Mouse (Mus musculus) neural tube, embryonic 15.5 days (tissue): ENCODE measurements around the gene Rcan1. TPM values are rescaled to one million over a fixed set of nuclear protein-coding genes. Genes with fewer than 3 reads are reported as not detected.

Source experiments
- ATAC-seq: fragments of 200-750 bp; cut with Nextera tagmentation; 2 replicates; pipeline ENCODE4 v1.8.0; 2017; ENCODE audit warnings: mild to moderate bottlenecking, moderate TSS enrichment, moderate library complexity; ENCODE audit not compliant: low FRiP score
- H3K27ac ChIP-seq: fragments of 300-500 bp; sonication (generic); replicated peaks from 2 replicates; pipeline ENCODE4 v1.5.1; 2015; ENCODE audit warnings: mild to moderate bottlenecking, inconsistent platforms
- H3K27me3 ChIP-seq: fragments of 300-500 bp; sonication (generic); replicated peaks from 2 replicates; pipeline ENCODE4 v1.6.1; 2015; ENCODE audit warnings: inconsistent platforms
- H3K36me3 ChIP-seq: fragments of 300-500 bp; sonication (generic); 2 replicates; pipeline ENCODE4 v1.6.1; 2015; ENCODE audit warnings: inconsistent platforms
- H3K4me1 ChIP-seq: fragments of 300-500 bp; sonication (generic); 2 replicates; pipeline ENCODE4 v1.6.1; 2015; ENCODE audit warnings: inconsistent platforms
- H3K4me2 ChIP-seq: fragments of 300-500 bp; sonication (generic); 2 replicates; pipeline ENCODE4 v1.6.1; 2015; ENCODE audit warnings: inconsistent platforms, mild to moderate bottlenecking, moderate library complexity
- H3K4me3 ChIP-seq: fragments of 300-500 bp; sonication (generic); replicated peaks from 2 replicates; pipeline ENCODE4 v1.5.1; 2015; ENCODE audit warnings: mild to moderate bottlenecking, inconsistent platforms
- H3K9ac ChIP-seq: fragments of 300-500 bp; sonication (generic); replicated peaks from 2 replicates; pipeline ENCODE4 v1.6.1; 2015; ENCODE audit warnings: mild to moderate bottlenecking, inconsistent platforms
- H3K9me3 ChIP-seq: fragments of 300-500 bp; sonication (generic); replicated peaks from 2 replicates; pipeline ENCODE4 v1.6.1; 2016; ENCODE audit warnings: inconsistent platforms
- WGBS: fragments of 180-500 bp; shearing (Covaris S2); methylation state at CpG from one replicate; pipeline ENCODE4 v1.1.7; 2015; ENCODE audit warnings: mixed read lengths; 5-methylcytosine and 5-hydroxymethylcytosine counted together
- polyA plus RNA-seq: library from polyadenylated mRNA; unstranded; fragments of >200 nt; fragmentation: Nextera tagmentation; extraction: Ambion mirVana; gene quantifications from 2 replicates; pipeline ENCODE4 v1.2.1, GENCODE M21; 2015

The Rcan1 gene
- polyA plus RNA-seq, 1 experiment from 2014 or later = 79.4 TPM

DNA sequence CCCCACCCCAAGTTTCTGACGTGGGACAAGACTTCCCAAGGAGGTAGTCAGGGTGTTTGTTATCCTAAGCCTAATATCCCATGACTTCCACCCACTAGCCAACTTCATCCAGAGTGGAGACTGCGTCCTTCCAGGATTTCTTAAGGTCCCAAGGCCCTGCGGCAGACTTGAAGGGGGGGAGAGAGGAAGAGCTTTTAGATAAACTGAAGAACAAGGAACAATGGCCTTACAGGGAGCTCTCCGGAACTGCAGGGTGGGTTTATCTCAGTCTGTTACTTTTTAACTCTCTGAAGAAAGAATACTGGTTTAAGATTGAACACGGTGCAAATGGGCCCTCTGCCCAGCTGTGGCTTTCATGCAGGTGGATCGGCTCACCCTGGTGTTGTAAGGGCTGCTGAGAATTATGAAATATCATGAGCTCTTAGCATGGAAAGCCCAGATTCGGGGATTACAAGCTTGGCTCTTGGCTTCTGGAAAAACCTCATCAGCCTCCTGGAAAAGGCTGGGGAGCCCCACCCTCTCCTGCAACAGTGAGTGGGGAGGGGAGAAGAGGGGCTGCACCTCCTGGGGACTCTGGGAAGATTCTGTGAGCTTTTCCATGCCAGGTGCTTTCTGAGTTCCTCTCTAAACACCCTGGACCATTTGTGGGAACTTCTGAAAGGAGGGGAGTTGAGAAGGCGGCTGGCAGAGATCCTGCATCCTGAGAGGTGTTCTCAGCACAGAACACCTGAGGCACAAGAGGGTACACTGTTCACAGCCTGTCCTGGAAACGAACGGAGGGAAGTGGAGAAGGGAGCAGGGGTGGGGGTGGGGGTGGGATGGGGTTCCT is 72.7 kb downstream of the Rcan1 start:
- Histone ChIP-seq H3K4me3 (no peak overlapping the region), H3K9me3 (no peaks in the 10 kb centered on the region), H3K36me3 (peaks cover 26% of the 10 kb centered on the region), H3K9ac (no peak overlapping the region), H3K27ac (no peak overlapping the region), H3K27me3 (no peaks in the 10 kb centered on the region), H3K4me1 (peaks cover 30% of the 10 kb centered on the region), H3K4me2 (no peak overlapping the region; the same call in 1 of the 2 replicates)
- ATAC-seq = no peak
- WGBS = 42% methylated on average over 10 of the region's 10 CpGs

DNA sequence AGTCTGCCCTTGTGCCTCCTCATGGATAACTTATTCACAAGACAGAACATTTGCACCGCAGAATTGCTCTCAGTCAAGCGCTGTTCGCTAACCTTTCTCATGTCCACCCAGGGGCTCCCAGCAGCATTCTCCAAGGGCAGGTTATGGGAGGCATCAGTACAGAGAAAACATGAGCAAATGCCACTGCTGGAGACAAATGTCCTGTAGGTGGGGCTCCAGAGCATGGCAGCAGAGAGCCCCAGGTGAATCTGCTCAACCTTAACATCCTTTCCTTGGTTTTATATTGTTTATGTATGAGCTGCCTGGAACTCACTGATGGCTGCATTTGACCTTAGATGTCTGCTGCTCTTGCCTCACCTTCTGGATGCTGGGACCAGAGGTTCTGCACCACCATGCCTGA is 76.9 kb downstream of the Rcan1 start:
- Histone ChIP-seq H3K4me2 (no peak overlapping the region), H3K4me3 (no peak overlapping the region), H3K4me1 (peaks cover 4% of the 10 kb centered on the region), H3K36me3 (peaks cover 36% of the 10 kb centered on the region), H3K9me3 (no peaks in the 10 kb centered on the region), H3K27ac (no peak overlapping the region), H3K27me3 (no peaks in the 10 kb centered on the region), H3K9ac (no peak overlapping the region)
- no peak for ATAC-seq
- WGBS = 95% methylated on average over 3 of the region's 3 CpGs

DNA sequence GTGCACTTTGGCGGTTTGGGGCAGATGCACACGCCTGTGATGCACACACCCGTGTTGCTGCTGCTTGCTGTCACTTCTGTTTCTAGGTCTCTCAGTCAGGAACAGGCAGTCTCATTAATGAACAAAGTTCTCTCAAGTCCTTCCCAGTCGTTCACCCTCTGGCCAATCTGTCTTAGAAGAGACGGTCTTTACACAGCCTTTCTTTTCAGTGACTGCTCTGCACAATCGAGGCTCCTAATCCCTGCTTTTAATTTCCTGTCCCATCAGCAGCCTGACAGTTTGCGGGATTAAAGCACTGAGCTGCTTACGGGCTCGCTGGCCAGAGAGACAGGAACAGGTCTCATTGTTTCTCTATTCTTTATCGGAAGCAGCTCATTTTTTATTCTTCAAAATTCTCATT is 83.0 kb downstream of the Rcan1 start:
- Histone ChIP-seq H3K36me3 (peaks cover 7% of the 10 kb centered on the region), H3K4me3 (no peak overlapping the region), H3K9ac (no peak overlapping the region), H3K27ac (no peak overlapping the region), H3K4me2 (no peak overlapping the region), H3K9me3 (no peaks in the 10 kb centered on the region), H3K27me3 (no peaks in the 10 kb centered on the region), H3K4me1 (no peaks in the 10 kb centered on the region)
- no peak for ATAC-seq
- 73% methylated on average over 10 of the region's 10 CpGs for WGBS

DNA sequence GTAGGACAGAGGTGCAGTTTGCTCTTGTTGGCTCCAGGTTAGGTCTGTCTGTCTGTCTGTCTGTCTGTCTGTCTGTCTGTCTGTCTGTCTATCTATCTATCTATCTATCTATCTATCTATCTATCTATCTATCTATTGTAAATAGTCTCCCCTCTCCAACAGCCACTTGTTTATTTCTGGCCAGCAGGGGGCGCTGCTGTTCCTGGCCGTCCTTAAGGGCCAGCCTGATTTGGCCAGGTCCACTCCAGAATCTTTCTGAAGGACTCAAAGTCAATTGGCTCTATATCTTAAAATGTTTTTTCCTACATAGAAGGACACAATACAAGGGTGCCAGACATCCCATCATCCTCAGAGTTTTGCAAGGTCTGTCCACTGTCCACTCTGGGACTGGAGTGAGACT is 85.6 kb downstream of the Rcan1 start:
- WGBS = 5% methylated on average over 2 of the region's 2 CpGs
- Histone ChIP-seq H3K4me3 (no peak overlapping the region), H3K36me3 (no peaks in the 10 kb centered on the region), H3K9me3 (no peaks in the 10 kb centered on the region), H3K4me1 (0 out of 2 replicates have a peak, but pooled peaks cover 2% of the 10 kb centered on the region), H3K9ac (no peak overlapping the region), H3K27ac (no peak overlapping the region), H3K4me2 (no peak overlapping the region), H3K27me3 (no peaks in the 10 kb centered on the region)
- ATAC-seq = no peak

DNA sequence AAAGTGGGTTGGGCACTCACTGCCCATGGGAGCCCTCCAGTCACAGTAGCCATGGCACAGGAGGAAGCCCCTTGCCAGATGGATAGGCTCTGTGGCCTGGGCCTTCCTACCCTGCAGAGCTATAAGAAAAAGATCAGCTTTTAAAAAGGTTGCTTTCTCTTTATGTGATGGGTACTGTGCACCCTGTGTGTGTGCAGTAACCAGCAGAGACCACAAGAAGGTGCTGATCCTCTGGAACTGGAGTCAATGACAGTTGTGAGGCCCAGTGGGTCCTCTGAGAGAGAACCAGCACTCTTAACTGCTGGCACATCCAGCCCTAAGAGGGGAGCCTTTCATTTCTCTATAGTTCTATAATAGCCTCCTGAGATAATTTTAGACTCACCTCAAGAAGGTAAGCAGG is 87.3 kb downstream of the Rcan1 start:
- Histone ChIP-seq H3K36me3 (no peaks in the 10 kb centered on the region), H3K4me3 (no peak overlapping the region), H3K9me3 (no peaks in the 10 kb centered on the region), H3K9ac (no peak overlapping the region), H3K27me3 (no peaks in the 10 kb centered on the region), H3K4me1 (0 out of 2 replicates have a peak, but pooled peaks cover 2% of the 10 kb centered on the region), H3K4me2 (no peak overlapping the region), H3K27ac (no peak overlapping the region)
- no peak for ATAC-seq

GRCm38 (mm10) chr16:92382508-92382907 is 88.2 kb downstream of the Rcan1 start:
- H3K27ac ChIP-seq = no peak overlapping the region

GRCm38 (mm10) chr16:92381092-92381491 is 89.6 kb downstream of the Rcan1 start:
- H3K36me3 ChIP-seq = no peaks in the 10 kb centered on the region
- 0 out of 2 replicates have a peak, but pooled peaks cover 2% of the 10 kb centered on the region for H3K4me1 ChIP-seq
- H3K27me3 ChIP-seq = no peaks in the 10 kb centered on the region
- H3K9ac ChIP-seq = no peak overlapping the region
- H3K9me3 ChIP-seq = no peaks in the 10 kb centered on the region
- H3K4me3 ChIP-seq = no peak overlapping the region
- no peak overlapping the region for H3K27ac ChIP-seq
- no peak overlapping the region for H3K4me2 ChIP-seq
- no peak for ATAC-seq
- 84% methylated on average over 6 of the region's 6 CpGs for WGBS

More at GRCm38 (mm10) chr16:92382508-92382907, 88.2 kb downstream of the Rcan1 start:
- no peaks in the 10 kb centered on the region for H3K9me3 ChIP-seq
- H3K27me3 ChIP-seq = no peaks in the 10 kb centered on the region
- H3K9ac ChIP-seq = no peak overlapping the region
- whole genome bisulfite sequencing = 34% methylated on average over 6 of the region's 6 CpGs
- H3K4me3 ChIP-seq = no peak overlapping the region
- H3K36me3 ChIP-seq = no peaks in the 10 kb centered on the region
- peak; percentile 68; the same call in 1 of the 2 replicates for ATAC-seq
- H3K4me1 ChIP-seq = 0 out of 2 replicates have a peak, but pooled peaks cover 2% of the 10 kb centered on the region
- no peak overlapping the region for H3K4me2 ChIP-seq

DNA sequence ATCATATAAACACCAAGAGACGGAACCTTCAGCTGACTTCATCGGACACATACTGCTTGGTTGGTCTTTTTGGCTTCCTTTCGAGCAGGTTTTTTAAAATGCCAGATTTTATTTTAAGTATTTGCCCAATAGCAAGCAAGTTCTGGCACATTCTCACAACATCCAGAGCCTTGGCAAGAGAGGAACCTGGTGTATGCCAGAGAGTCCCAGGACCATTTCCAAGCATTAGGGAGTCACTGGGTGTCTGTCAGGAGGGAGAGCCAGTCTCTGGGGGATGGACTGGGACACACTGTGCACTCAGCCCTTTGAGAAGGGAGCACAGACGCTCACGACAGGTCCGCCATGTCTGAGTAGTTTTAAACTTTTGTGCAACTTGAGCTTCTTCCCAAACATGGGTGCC is 93.7 kb downstream of the Rcan1 start:
- Histone ChIP-seq H3K4me2 (no peak overlapping the region), H3K36me3 (no peaks in the 10 kb centered on the region), H3K27me3 (no peaks in the 10 kb centered on the region), H3K4me1 (peaks cover 6% of the 10 kb centered on the region; the same call in 1 of the 2 replicates), H3K4me3 (no peak overlapping the region), H3K9me3 (no peaks in the 10 kb centered on the region), H3K27ac (no peak overlapping the region), H3K9ac (no peak overlapping the region)
- 95% methylated on average over 6 of the region's 6 CpGs for WGBS
- ATAC-seq = no peak

- Histone ChIP-seq H3K9ac (no peak overlapping the region), H3K4me1 (peaks cover 11% of the 10 kb centered on the region; the same call in 1 of the 2 replicates), H3K9me3 (no peaks in the 10 kb centered on the region), H3K27me3 (no peaks in the 10 kb centered on the region), H3K4me2 (no peak overlapping the region), H3K4me3 (no peak overlapping the region), H3K27ac (no peak overlapping the region), H3K36me3 (no peaks in the 10 kb centered on the region)
- ATAC-seq = no peak
- 63% methylated on average over 5 of the region's 5 CpGs for WGBS
Measured at GRCm38 (mm10) chr16:92371623-92372022, 99.0 kb downstream of the Rcan1 start.

DNA sequence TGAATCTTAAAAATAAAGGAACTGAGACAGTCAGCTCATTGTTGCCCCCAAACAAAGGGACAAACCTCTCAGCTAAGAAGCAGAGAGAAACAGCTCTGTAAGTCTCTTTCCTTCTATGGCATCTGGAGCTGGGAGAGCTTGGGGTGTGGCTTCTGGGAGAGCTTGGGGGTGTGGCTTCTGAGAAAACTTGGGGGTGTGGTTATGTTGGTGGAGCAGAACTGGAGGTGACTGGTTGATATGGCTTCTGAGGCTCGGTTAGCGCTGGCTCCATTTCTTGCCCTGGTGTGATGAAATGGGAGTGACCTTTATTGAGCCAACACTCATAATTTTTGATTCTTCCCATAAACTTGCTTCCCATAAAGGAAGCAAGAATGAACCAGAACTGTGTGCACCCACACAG is 101.4 kb downstream of the Rcan1 start:
- Histone ChIP-seq H3K27ac (no peak overlapping the region), H3K4me2 (no peak overlapping the region), H3K9me3 (no peaks in the 10 kb centered on the region), H3K4me3 (no peak overlapping the region), H3K9ac (no peak overlapping the region), H3K27me3 (no peaks in the 10 kb centered on the region), H3K36me3 (no peaks in the 10 kb centered on the region), H3K4me1 (peaks cover 11% of the 10 kb centered on the region; the same call in 1 of the 2 replicates)
- no peak for ATAC-seq
- WGBS = 61% methylated on average over 2 of the region's 2 CpGs

DNA sequence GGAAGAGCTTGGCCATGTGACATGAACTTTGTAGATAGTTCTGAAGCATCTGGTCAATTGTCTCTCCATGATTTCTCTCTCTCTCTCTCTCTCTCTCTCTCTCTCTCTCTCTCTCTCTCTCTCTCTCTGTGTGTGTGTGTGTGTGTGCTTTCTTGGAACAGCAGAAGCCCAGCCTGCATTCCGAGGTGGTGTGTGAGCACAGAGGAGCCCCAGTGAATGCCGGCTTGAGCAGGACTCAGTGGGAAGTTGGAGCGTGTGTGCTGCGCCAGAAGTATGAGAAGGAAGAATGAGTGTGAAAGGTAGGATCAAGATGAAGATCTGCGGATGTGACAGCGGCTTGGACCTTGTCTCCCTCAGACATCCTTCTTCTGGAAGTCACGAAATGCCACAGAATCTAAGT is 105.2 kb downstream of the Rcan1 start:
- Histone ChIP-seq H3K27me3 (no peaks in the 10 kb centered on the region), H3K4me3 (no peak overlapping the region), H3K9ac (no peak overlapping the region), H3K36me3 (no peaks in the 10 kb centered on the region), H3K4me2 (no peak overlapping the region), H3K27ac (no peak overlapping the region), H3K9me3 (no peaks in the 10 kb centered on the region), H3K4me1 (no peaks in the 10 kb centered on the region)
- WGBS = 70% methylated on average over 7 of the region's 7 CpGs
- ATAC-seq = no peak

DNA sequence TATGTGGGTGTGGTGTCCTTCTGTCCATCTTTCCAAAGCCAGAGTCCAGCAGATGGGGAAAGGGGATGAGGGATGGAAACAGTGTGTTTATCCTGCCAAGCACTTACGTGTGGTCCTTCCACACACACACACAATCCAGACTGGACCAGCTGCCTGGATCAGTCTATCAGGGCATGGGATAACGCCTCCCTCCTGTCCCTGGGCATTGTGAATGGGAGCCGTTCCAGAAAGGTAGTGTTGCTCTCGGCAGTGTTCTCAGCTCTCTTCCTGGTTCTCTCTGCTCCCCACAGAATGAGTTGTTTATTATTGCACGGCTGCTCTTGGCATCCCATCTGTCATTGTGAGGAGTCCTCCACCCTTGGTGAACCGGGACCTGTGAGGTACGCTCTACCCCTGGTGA is 110.0 kb downstream of the Rcan1 start:
- Histone ChIP-seq H3K9ac (no peak overlapping the region), H3K4me3 (no peak overlapping the region), H3K9me3 (no peaks in the 10 kb centered on the region), H3K4me1 (peaks cover 4% of the 10 kb centered on the region; the same call in 1 of the 2 replicates), H3K4me2 (no peak overlapping the region), H3K36me3 (no peaks in the 10 kb centered on the region), H3K27ac (no peak overlapping the region), H3K27me3 (no peaks in the 10 kb centered on the region)
- WGBS = 80% methylated on average over 7 of the region's 7 CpGs
- ATAC-seq = no peak
